Mouse (Mus musculus) left cerebral cortex, adult 18-20 months (tissue): ENCODE measurements around the gene Tsfm. TPM values are rescaled to one million over a fixed set of nuclear protein-coding genes. Genes with fewer than 3 reads are reported as not detected.

ENCODE experiments used
- DNase-seq, 2 experiments: peaks; one replicate each; pipeline ENCODE4 v3.0.0; 2021 to 2022; ENCODE audit warnings: low spot score in 2 of 2, mixed read lengths in 1 of 2
- total RNA-seq, 2 experiments: library from RNA; stranded (reverse); gene quantifications; 2 replicates each; pipeline ENCODE4 v1.2.3; 2021

Gene Tsfm
- total RNA-seq, 2 experiments from 2014 or later = 26.6 to 30.1 TPM

DNA sequence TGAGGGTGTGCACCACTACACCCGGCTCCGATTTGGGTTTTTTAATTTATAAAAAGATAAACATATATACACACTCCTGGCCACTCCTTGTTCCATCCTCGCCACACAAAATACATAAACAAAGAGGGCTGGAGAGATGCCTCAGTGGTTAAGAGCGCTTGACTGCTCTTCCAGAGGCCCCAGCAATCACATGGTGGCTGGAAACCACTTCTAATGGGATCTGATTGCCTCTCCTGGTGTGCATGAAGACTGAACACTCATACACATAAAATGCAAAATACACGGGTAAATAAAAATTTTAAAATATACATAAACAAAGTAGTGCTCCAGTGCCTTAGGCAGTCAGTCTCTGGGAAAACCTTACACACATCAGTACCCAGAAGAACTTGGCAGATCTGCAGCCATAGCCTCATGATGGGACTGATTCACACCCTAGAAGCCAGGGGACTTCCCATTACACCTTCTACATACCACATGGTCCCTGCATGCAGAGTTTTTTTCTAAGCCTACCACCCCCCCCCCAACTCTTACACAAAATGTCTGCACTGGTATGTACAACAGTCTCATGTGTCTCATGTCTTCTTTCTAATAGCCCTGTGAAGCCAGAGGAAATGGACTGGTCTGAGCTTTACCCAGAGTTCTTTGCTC lies 12.0 kb upstream of the Tsfm start:
- DNase-seq = no peak

DNA sequence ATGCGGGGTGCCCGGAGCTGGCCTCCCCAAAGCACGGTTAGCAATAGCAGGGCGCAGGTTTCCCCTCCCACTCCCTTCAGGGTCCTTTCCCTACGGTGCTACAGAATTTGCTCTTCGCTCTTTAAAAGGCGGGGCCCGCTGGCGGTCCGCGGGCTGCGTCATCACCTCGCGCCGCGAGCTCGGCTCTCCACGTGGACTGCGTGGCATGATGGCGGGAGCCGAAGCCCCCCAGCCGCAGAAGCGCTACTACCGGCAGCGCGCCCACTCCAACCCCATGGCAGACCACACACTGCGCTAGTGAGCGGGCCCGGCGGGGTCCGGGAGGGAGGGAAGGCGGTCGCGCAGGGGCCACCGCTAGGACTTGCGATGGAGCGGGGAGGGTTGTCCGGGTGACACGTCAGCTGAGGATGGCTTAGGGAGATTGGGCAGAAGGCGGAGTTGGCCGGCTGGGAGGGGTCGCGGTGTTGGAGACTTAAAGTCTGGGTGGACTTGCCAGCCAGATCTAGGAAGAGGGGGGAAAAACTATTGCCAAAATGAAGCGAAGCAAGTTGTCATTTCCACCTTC lies 11.2 kb upstream of the Tsfm start:
- DNase-seq = peak; percentile 87 to 92

DNA sequence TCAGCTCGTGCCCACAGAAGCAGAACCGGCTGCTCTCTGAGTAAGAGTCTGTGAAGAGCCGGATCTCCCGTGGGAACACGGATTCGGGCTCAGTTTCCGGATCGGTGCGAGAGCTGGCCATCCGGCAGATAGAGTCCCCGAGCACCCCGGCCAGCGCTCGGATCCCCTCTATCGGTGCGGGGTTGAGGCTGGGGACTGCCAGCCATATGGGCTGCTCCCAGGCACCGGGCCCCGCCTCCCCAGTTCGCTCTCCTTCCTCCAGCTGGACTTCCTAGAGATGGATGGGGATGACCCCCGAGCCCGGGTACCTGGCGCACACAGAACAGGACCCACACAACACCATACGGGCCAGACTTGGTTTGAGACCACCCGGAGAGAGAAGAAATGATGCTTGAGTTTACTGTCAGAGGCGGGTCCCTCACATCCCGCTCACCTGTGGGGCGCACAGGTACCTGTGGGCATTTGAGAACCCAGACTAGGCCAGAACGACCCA lies 10.7 kb upstream of the Tsfm start, which contains the start of the genes Mettl1 and Eef1akmt3:
Gene Mettl1, plus strand, starts transcription at position 141 of the 493 bp plus-strand sequence.
Gene Eef1akmt3, minus strand, starts transcription at position 240 of the 493 bp plus-strand sequence.
- peak; percentile 24 to 53 for DNase-seq

DNA sequence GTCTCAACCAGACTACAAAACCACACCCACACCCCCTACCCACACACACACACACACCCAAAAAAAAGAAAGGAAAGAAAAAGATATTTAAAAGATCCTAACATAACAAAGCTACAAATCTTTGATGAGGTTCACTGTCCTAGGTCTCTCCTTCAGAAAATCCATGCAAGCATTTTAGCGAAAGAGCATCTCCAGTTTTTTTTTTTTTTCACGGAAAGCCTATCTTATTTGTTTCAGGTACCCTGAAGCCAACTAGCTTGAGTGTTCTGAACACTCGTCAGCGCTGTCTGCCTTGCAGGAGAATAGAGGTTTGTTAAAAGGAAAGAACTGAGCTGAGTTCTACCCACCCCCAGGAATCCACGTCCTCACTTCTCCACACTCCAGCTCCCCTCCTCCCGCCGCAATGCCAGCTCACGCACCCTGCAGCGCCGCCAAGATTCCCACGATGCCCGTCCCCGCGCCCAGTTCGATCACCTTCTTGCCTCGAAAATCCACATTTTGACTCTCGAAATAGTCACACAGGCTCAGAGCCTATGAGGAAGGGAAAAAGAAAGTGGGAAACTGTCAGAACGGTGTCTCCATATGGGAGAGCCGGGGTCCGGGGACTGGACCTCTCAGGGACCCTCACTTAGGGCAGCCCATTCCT lies 10.1 kb upstream of the Tsfm start:
- peak; percentile 52 to 72 for DNase-seq

- no peak for DNase-seq
Measured at GRCm38 (mm10) chr10:127037641-127038040, 7.0 kb upstream of the Tsfm start.

GRCm38 (mm10) chr10:127036273-127036672 lies 5.6 kb upstream of the Tsfm start:
- no peak for DNase-seq

GRCm38 (mm10) chr10:127033301-127033741 lies 2.7 kb upstream of the Tsfm start:
- no peak for DNase-seq

GRCm38 (mm10) chr10:127018422-127018821 lies 12.2 kb downstream of the Tsfm start:
- no peak for DNase-seq

DNA sequence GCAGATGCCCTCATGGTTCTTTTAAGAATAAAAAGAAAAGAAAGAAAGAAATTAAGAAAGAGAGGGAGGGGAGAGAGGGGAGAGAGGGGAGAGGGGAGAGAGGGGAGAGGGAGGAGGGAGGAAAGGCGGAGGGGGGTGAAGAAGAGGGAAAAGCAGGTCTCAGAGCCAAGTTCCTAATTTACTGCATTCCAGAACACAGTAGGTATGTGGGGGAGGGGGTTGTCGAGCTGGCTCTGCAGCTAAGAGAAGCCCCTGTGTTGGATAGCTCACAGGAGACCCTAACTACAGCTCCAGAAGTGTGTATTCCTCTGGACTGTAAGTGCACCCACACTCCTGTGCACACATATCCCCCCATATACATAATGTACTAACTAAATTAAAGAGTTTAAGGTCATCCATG lies 13.6 kb downstream of the Tsfm start:
- DNase-seq = no peak

DNA sequence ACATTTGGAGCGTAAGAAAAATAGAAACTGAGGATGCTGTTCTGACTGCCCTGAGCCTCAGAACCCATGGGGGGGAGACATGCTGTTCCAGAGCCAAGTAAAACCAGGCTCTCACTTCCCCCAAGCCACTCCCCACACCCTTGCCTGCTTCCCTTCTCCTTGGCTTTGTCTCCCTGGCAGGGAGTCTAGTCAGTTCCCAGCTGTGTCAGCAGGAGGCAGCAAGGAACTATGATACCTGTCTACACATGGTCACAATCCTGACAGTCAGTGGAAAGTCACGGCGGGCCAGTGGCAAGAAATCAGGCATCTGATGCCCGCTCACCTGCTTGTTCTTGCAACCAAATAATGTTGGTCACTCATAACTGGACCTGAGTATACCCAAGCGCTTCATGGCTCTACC lies 14.2 kb downstream of the Tsfm start:
- DNase-seq = no peak

GRCm38 (mm10) chr10:127003806-127004205 lies 26.8 kb downstream of the Tsfm start:
- DNase-seq = no peak

GRCm38 (mm10) chr10:127003334-127003733 lies 27.3 kb downstream of the Tsfm start:
- no peak for DNase-seq

DNA sequence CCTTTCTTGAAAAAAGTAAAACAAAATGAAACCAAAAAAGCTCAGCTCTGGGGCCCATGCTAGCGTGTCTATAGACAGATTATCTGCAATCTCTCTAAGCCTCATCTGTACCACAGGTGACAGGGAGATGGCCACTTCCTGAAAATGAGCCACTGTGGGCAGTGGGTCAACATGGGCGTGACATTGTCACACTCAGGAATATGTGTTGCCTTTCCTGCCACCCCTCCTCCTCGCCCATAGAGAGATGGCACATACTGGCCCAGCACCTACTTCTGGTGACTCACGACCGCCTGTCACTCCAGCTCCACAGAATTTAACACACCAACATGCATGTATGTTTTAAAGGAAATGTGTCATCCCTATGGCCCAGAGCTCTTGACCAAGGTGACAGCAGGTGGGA lies 27.9 kb downstream of the Tsfm start:
- DNase-seq = no peak

- DNase-seq = no peak
Measured at GRCm38 (mm10) chr10:127002056-127002455, 28.6 kb downstream of the Tsfm start.

DNA sequence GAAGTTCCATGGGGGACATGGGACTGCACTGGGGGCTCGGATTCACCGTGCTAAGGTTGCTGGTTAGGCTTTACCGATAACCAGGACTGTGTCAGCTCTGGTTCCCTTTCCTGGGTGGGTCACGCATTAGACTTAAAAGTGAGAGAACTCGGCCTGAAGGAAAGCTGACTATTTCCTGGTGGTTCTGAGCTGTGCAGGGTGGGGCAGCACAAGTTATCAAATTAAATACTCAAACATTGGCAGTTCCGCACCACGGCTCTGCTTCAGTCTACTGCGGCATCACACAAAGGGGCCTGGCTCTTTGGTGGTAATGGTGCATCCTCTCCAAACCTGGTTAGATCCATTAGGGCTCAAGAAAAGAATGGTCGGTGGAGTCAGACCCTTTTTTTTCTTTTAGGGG lies 29.3 kb downstream of the Tsfm start:
- DNase-seq = no peak

- no peak for DNase-seq
Measured at GRCm38 (mm10) chr10:127000529-127000928, 30.1 kb downstream of the Tsfm start, which contains the start of gene Avil. Avil (plus strand) TSS chr10:127000709.

DNA sequence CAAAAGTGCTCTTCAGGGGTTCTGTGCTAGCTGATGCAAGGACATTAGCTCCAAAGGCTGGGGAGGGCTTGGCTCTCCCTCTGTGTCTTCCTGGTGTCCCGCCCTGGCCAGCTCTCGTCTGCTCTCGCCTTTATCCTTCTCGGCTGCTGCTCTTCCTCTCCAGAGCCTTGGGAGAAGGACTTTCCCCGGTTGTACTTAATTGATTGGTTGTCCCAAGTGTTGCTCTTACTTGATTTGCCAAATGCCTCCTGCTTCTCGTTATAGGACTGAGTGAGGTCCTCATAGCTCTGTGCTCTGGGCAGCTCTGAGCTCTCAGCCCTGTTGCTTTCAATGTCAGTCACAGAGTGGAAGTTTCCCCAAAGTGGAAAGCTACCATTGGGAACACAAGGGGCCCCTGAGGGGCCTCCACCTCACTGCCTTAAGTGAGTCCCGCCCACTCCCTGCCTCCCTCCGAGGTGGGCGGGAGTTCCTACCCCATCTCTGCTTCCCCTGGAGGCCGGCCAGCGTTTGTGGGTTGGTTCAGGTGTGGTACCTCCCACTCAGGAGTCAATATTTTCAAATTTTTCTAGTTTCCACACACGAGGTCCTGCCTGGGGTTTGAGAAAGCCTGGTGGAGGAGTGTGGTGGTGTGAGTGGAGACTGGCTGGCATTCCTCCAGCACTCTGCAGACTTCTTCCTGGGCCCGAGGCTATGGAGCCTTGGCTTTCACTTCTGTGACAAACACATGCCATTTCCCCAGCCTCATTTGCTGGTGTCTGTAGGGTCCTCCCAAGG lies 33.1 kb downstream of the Tsfm start:
- DNase-seq = peak in 1 of 2 experiments; percentile 27

- no peak for DNase-seq
Measured at GRCm38 (mm10) chr10:126993621-126994020, 37.0 kb downstream of the Tsfm start.

GRCm38 (mm10) chr10:126991676-126992075 lies 39.0 kb downstream of the Tsfm start:
- no peak for DNase-seq

GRCm38 (mm10) chr10:126990313-126991056 lies 40.2 kb downstream of the Tsfm start:
- DNase-seq = peak; percentile 81 to 91
